Mouse (Mus musculus) liver, embryonic 14.5 days (tissue): Measurements from ENCODE around the gene Col4a3. TPM values are rescaled to one million over a fixed set of nuclear protein-coding genes. Genes with fewer than 3 reads are reported as not detected.

ENCODE experiments used
- ATAC-seq: fragments of 200-750 bp; cut with Nextera tagmentation; 2 replicates; pipeline ENCODE4 v1.8.0; 2017; ENCODE audit warnings: moderate number of reproducible peaks, mild to moderate bottlenecking, moderate library complexity; ENCODE audit not compliant: insufficient read depth
- DNase-seq, 3 experiments: peaks; one replicate each; pipeline ENCODE4 v3.0.0-alpha.2; 2012 to 2013; ENCODE audit warnings: low read depth in 3 of 3, low spot score in 3 of 3
- H3K27ac ChIP-seq: fragments of 300-500 bp; sonication (generic); 2 replicates; pipeline ENCODE4 v1.5.1; 2014; ENCODE audit warnings: moderate library complexity, mild to moderate bottlenecking, control low read depth, inconsistent platforms
- H3K27me3 ChIP-seq: fragments of 300-500 bp; sonication (generic); 2 replicates; pipeline ENCODE4 v1.6.1; 2014; ENCODE audit warnings: mild to moderate bottlenecking, low read length, moderate library complexity; ENCODE audit not compliant: control insufficient read depth, insufficient read depth
- H3K36me3 ChIP-seq: fragments of 300-500 bp; sonication (generic); replicated peaks from 2 replicates; pipeline ENCODE4 v1.6.1; 2014; ENCODE audit warnings: low read depth; ENCODE audit not compliant: control insufficient read depth, insufficient read depth
- H3K4me1 ChIP-seq, 2 experiments: fragments of 200-500 bp in 1 of 2; fragments of 300-500 bp in 1 of 2; sonication (generic) in 1 of 2; replicated peaks; 2 replicates each; pipeline ENCODE4 v1.6.1; 2012 to 2014; ENCODE audit warnings: antibody characterized with exemption in 1 of 2, inconsistent platforms in 1 of 2, low read length in 1 of 2; ENCODE audit not compliant: control insufficient read depth in 2 of 2, insufficient read depth in 2 of 2
- H3K4me2 ChIP-seq: fragments of 300-500 bp; sonication (generic); 2 replicates; pipeline ENCODE4 v1.6.1; 2014; ENCODE audit warnings: low read depth, mild to moderate bottlenecking, control low read depth, moderate library complexity
- H3K4me3 ChIP-seq, 2 experiments: fragments of 200-500 bp in 1 of 2; fragments of 300-500 bp in 1 of 2; sonication (generic) in 1 of 2; 2 replicates each; pipeline ENCODE4 v1.5.1; 2012 to 2014; ENCODE audit warnings: low read depth in 2 of 2, low read length in 2 of 2, mild to moderate bottlenecking in 2 of 2, control low read depth in 1 of 2, inconsistent platforms in 1 of 2, moderate library complexity in 1 of 2; ENCODE audit not compliant: insufficient read depth in 1 of 2
- H3K9ac ChIP-seq: fragments of 300-500 bp; sonication (generic); replicated peaks from 2 replicates; pipeline ENCODE4 v1.6.1; 2014; ENCODE audit warnings: mild to moderate bottlenecking, control low read depth, moderate library complexity
- H3K9me3 ChIP-seq: fragments of 300-500 bp; sonication (generic); 2 replicates; pipeline ENCODE4 v1.6.1; 2016; ENCODE audit warnings: low read length, mixed read lengths; ENCODE audit not compliant: control insufficient read depth
- CTCF ChIP-seq: IDR thresholded peaks from 2 replicates; pipeline ENCODE4 v1.5.1; 2016; ENCODE audit warnings: antibody characterized with exemption, low read depth, control low read depth
- EP300 ChIP-seq: IDR thresholded peaks from 2 replicates; pipeline ENCODE4 v1.6.1; 2016; ENCODE audit warnings: antibody characterized with exemption, low read depth
- WGBS: fragments of 180-500 bp; shearing (Covaris S2); extraction: QIAGEN DNeasy Blood & Tissue Kit; methylation state at CpG from one replicate; pipeline ENCODE4 v1.1.7; 2014; ENCODE audit not compliant: insufficient replicate concordance; 5-methylcytosine and 5-hydroxymethylcytosine counted together
- polyA plus RNA-seq, 2 experiments: library from polyadenylated mRNA; depleted of rRNA in 1 of 2; stranded (reverse) in 1 of 2; unstranded in 1 of 2; fragments of >200 nt; fragmentation: Nextera tagmentation in 1 of 2; extraction: Ambion mirVana in 1 of 2; gene quantifications; 2 replicates each; pipeline versions ENCODE4 v1.2.1 to v1.2.3; 2012 to 2014

Col4a3 gene
- polyA plus RNA-seq, 2 experiments, result 0.10 TPM

DNA sequence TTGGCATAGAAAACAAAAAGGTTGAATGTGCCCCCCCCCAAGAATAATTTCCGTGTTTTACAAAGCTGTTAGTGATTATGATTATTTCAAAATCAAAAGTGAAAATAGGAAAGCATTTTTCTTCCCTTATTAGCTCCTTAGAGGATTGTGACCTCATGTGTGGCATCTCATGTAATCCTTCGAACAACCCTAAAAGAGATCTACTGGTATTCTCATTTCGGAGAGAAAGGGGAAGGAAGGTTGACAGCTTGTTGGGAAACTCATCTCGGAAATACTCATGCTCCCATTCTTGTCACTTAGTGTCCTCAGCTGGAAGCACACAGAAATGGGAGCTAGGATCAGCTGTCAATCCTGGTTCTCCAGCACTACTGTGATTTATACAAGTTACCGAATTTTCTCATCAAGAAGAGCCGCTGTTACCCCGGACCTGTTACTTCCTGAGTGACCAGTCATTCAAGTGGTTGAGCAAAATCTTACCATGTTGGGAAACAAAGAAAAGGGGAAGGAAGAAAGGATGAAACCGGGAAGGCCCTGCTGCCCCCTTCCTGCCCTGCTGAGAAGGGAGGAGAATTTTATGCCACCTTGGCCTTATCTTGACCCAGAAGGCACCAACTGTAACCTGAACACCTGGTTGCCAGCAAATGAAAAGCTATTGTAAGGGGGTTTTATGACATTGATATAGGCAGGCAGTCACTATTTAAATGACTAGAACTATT lies 174.9 kb downstream of the Col4a3 start:
- DNase-seq, result no peak
- Histone ChIP-seq H3K27ac (no peak overlapping the region), H3K4me3 (no peak overlapping the region), H3K9ac (no peak overlapping the region), H3K27me3 (no peaks in the 10 kb centered on the region), H3K9me3 (no peaks in the 10 kb centered on the region), H3K36me3 (no peaks in the 10 kb centered on the region; the same call in 1 of the 2 replicates), H3K4me2 (no peak overlapping the region), H3K4me1 (no peaks in the 10 kb centered on the region)
- WGBS, result 56% methylated on average over 8 of the region's 8 CpGs
- ATAC-seq, result no peak
- TF ChIP-seq EP300, result no peak
- no peak for TF ChIP-seq CTCF

DNA sequence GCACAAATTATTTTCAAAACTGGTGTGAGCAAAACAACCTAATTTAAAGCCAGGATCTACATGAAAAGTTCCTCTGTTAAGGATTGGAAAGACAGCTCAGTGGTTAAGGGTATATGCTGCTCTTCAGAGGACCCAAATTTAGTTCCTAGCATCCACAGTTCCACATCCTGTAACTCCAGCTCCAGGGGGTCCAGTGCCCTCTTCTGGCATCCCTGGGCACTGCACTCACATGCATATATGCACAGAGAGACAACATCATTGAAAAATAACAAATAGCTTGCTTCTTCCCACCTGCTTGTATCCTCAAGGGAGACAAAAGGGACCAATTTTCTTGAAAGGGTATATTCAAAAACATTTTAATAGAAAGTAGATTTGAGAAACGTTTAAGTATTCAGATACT lies 175.6 kb downstream of the Col4a3 start:
- H3K36me3 ChIP-seq, result no peaks in the 10 kb centered on the region; the same call in 1 of the 2 replicates
- H3K9me3 ChIP-seq, result no peaks in the 10 kb centered on the region
- no peak for ATAC-seq
- H3K9ac ChIP-seq, result no peak overlapping the region
- no peak overlapping the region for H3K4me2 ChIP-seq
- H3K4me1 ChIP-seq, result no peaks in the 10 kb centered on the region
- no peak for TF ChIP-seq EP300
- peak; percentile 57 for TF ChIP-seq CTCF
- DNase-seq, result no peak
- no peaks in the 10 kb centered on the region for H3K27me3 ChIP-seq
- H3K27ac ChIP-seq, result no peak overlapping the region
- H3K4me3 ChIP-seq, result no peak overlapping the region
- 60% methylated on average over 1 of the region's 1 CpGs for WGBS

DNA sequence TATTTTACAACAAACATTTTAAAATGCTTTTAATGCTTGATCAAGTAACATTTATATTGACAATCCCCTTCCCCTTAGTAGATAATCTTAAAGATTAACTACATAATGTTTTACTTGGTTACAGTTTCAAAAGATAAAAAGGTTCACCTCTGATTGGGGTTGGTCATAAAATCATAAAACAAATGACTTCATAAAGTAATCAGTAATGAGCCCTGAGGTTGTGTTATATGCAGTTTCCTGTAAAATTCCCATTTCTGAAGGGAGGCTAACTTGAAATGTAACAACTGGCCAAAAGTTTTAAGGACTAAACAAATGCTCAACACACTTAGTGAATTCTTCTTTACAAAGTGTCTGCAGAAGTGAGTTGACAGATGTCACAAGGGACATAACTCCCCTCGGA lies 179.5 kb downstream of the Col4a3 start:
- Histone ChIP-seq H3K27me3 (no peaks in the 10 kb centered on the region), H3K4me3 (no peak overlapping the region), H3K9me3 (no peaks in the 10 kb centered on the region), H3K36me3 (no peaks in the 10 kb centered on the region), H3K4me1 (no peaks in the 10 kb centered on the region), H3K27ac (no peak overlapping the region), H3K4me2 (no peak overlapping the region), H3K9ac (no peak overlapping the region)
- 33% methylated on average over 1 of the region's 1 CpGs for WGBS
- DNase-seq (no peak), ATAC-seq (no peak)
- TF ChIP-seq EP300, result no peak
- TF ChIP-seq CTCF, result no peak

DNA sequence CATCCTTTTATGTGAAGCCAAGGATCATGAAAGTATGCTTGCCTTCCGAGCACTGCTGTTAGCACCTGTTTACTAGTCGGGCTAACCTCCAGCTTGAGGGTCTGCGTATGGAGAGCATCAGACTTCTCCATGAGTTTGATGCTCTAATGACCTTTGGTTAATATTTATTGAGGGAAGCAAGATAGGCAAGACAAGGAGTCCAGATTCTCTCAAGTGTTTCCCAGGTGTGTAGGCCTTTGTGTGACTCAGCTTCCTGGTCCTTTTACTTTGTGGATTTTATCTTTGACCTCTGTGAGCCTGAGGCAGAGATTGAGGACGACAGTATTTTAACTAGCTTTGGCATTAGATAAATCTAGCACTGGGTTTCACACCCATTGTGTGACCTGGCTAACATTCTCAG lies 179.9 kb downstream of the Col4a3 start:
- Histone ChIP-seq H3K4me3 (no peak overlapping the region), H3K27me3 (no peaks in the 10 kb centered on the region), H3K4me2 (no peak overlapping the region), H3K9me3 (no peaks in the 10 kb centered on the region), H3K4me1 (no peaks in the 10 kb centered on the region), H3K27ac (no peak overlapping the region), H3K9ac (no peak overlapping the region), H3K36me3 (no peaks in the 10 kb centered on the region)
- WGBS, result 67% methylated on average over 4 of the region's 4 CpGs
- no peak for TF ChIP-seq EP300
- no peak for TF ChIP-seq CTCF
- ATAC-seq (no peak), DNase-seq (no peak)

DNA sequence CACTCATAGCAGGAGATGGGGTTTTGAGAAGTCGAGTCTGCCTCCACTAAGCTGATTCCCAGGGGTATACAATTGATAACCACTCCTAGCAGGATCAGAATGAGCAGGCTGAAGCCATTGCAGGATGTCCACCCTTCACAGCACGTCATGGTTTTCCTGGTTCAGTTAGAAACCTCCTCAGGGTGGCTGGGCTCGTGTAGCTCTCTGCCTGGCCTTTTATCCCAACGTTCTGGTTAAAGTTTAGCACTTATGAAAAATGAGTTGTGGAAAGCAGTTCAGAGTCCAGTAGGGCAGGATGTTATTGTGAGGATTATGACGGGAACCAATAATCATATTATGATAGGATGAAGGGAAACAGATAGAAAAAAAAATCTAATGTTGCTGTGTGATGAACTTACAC lies 181.5 kb downstream of the Col4a3 start, which contains the start of gene Tm4sf20:
TSS of gene Tm4sf20 (minus strand) at position 193 of the 400 bp plus-strand sequence.
- Histone ChIP-seq H3K9ac (no peak within 1 kb of the TSS), H3K4me3 (no peak within 1 kb of the TSS), H3K27me3 (no peaks in the 10 kb centered on the region), H3K9me3 (no peaks in the 10 kb centered on the region), H3K4me1 (no peaks in the 10 kb centered on the region), H3K27ac (no peak within 1 kb of the TSS), H3K36me3 (no peaks in the 10 kb centered on the region), H3K4me2 (no peak within 1 kb of the TSS)
- no peak for DNase-seq
- WGBS, result 44% methylated on average over 5 of the region's 5 CpGs
- TF ChIP-seq CTCF (no peak), EP300 (no peak)
- ATAC-seq, result no peak
